Mouse (Mus musculus) spleen, adult 2 months (tissue): ENCODE measurements around the gene Crebbp.

ENCODE experiments used
- CTCF ChIP-seq: fragments of 200-500 bp; IDR thresholded peaks from 2 replicates; pipeline ENCODE4 v1.5.1; 2011; ENCODE audit warnings: mild to moderate bottlenecking, inconsistent platforms; ENCODE audit not compliant: insufficient read depth, insufficient read length, insufficient replicate concordance; ENCODE audit errors: extremely low read depth
- POLR2A ChIP-seq: fragments of 200-500 bp; IDR thresholded peaks from 2 replicates; pipeline ENCODE4 v1.6.1; 2011; ENCODE audit warnings: low read depth, low read length, inconsistent platforms

DNA sequence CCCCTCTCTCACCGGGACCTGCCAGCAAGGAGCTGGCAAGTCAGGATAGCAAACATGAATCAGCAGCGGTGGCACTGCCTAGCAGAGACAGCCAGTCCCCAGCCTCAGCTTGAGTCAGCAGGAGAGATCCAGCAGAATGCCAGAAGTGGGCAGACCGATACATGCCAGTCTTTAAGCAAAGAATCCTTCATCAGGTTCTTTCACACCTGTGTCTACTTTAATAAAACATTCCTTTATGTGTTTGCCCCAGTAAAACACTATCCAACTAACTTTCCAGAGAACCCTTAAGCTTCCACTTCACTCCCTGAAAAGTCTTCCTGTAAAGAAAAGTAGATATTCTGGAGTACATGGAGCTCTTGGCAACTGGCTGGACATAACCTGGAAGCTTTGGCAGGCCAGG is 35.0 kb upstream of the Crebbp start:
- TF ChIP-seq CTCF (no peak), POLR2A (no peak)
